Mouse (Mus musculus) fibroblast of lung, adult 2 months (primary cell): ENCODE results near the gene Pus10.
"Not testable (repeated sequence)": the region's sequence is repeated elsewhere in the genome, so short reads cannot be mapped to it uniquely, and the experiment has no call there.

ENCODE experiments used
- DNase-seq: peaks from one replicate; pipeline ENCODE4 v3.0.0-alpha.2; 2011; ENCODE audit warnings: low read depth

Pus10 gene

DNA sequence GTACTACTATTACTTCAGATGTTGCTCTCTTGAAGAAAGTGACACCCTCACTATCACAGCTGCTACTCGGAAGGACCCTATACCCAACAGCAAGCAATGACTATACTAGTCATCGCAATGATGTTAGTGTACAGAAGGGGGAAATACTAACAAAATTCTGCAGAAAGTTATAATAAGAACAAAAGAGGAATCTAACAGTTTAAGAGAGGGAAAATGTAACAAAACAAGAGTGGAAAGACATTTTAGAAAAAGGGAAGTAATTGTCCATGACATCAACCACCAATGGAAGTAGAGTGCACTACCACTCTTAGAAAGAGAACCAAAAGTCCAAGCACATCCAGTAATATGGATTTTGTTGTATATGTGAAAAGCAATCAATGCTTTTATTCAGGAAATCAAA is 97.2 kb downstream of the Pus10 start:
- DNase-seq: no peak

DNA sequence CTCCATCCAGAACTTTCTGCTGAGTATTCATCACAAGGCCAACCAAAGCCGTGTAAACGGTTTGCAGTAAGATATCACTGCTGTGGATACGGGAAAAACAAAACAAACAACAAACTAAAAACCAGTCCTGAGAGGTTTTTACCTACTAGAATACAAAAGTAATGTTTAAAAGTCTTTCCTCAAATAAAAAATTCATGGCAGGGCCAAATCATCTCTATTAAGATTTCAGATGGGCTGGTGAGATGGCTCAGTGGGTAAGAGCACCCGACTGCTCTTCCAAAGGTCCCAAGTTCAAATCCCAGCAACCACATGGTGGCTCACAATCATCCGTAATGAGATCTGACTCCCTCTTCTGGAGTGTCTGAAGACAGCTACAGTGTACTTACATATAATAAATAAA is 101.9 kb downstream of the Pus10 start:
- not testable (repeated sequence) for DNase-seq

DNA sequence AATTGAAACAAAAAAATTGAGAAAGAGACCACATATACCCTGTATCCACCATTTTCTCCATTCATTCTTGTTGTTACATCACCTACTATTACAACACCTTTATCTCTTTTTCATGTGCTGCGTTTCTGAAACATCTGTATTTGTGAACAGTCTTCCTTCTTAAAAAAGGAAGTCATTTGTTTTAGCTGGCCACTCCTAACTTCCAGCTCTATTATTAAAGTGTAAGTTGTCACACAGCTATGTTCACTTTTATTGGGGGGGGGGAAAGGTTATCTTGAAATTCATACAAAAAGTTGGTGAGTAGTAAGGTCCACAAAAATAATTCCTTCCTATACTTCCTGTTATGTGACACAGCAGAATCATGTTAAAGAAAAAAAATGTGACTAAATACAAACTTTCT is 102.5 kb downstream of the Pus10 start:
- no peak for DNase-seq

DNA sequence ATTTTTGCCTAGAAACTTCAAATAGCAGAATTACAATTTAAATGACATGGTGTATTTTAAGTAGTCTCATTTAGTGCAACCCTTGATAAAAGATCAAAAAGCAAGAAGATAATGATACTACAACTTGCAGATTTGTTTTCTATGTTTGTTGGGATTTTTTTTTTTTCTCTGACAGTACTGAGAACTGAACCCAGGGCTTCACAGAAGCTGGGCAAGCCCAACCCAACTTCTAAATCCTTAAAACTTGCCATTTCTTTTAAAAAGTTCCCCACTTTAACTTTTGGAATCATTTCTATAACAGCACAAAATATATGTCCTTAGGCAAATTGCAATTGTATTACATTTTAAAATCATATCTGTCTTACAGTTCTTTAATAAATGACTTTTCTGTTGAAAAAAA is 103.6 kb downstream of the Pus10 start:
- no peak for DNase-seq

GRCm38 (mm10) chr11:23769686-23770509 is 104.4 kb downstream of the Pus10 start:
- no peak for DNase-seq

DNA sequence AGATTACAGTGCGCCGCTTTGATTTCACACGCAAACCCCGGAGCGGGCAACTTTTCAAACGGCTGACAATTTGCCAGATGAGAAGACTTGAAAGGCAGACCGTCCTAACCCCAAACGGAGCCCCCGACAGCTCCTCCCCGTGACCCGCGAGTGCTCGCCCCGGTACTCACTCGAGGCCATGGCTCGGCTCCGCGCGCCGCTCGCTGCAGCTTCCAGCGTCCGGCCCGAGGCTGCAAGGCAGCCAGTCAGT is 105.0 kb downstream of the Pus10 start:
- no peak for DNase-seq

DNA sequence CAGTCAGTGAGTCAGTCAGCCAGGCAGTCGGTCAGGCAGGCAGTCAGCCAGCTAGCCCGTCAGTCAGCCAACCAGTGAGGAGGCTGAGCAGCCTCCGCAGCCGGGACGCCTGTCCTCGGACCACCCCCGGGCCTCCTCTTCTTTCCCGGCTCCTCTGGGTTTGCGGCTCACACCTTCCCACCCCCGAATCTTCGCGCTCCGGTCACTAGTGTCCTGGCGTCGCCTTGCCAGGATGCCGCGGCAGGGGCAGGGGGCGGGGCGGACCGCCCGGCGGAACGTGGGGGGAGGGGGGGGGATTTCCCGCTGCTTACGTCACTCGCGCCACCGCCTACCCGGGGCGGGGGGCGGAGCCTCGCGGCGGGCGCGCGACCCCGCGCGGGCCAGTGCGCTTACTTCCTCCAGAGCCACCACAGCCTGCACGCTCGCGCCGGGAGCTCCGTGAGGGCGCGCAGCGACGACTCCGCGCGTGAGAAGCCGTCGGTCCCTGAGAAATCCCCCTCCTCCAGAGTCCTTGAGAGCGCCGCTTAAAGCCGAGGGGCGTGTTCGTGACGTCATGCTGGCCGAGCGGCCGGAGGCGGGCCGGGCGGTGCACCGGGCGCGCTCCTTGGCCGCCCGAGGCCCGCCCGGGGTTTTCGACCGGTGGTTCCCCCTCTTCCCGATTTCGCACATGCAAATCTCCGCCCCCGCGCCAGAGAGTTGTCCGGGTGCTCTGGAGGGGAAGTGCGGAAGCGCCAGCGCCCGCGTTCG is 105.5 kb downstream of the Pus10 start, which contains the start of gene Rel:
Gene Rel, minus strand, starts transcription at position 211 of the 747 bp plus-strand sequence.
- peak; percentile 91 for DNase-seq

DNA sequence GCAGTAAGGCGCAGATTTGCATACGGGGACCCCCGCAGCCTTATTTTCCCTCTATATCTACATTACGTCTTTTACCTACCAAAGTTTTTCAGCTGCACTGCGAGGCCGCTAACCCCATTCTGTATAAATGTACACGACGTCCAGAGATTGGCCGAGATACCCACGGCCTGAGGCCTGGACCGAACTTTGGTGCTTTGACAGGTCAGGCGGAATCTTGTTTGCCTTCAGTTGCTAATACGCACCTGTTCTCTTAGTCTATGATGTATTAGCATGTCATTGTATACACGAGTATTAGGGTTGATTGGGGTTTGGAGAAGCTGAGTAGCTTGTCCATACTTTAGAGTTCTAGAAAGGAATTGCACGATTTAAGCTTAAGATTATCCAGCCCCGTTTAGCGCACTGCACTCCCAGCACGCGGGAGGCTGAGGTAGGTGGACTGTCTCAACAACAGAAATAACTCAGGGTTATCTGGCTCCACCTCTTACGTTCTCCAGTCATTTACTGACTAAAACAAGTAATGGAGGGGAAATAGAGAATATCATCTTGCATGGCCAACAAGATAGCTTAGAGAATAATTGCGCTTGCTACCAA is 106.1 kb downstream of the Pus10 start:
- no peak for DNase-seq

- DNase-seq: no peak
Observed at GRCm38 (mm10) chr11:23772471-23772870, 107.0 kb downstream of the Pus10 start.

DNA sequence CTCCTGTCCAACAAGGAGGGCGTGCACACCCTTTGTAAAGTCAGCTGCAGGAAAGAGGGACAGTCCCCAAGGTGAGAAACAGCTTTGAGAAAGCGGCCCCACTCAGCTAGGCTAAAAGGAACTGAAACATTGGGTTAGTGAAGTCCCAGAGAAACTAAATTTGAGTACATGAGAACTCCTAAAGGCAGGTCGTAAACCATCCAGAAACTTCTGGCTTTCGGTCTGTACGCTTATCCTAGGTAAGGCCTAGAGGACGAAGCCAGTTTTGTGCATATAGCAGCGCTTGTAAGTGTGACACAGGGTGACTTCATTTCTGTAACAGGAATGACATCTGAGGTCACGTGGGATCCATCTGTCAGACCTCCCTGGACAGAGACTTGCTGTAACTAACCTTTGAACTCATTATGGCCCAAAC is 113.3 kb downstream of the Pus10 start:
- DNase-seq: no peak

GRCm38 (mm10) chr11:23782038-23782437 is 116.6 kb downstream of the Pus10 start:
- DNase-seq: no peak
